Mouse (Mus musculus) hindbrain, embryonic 15.5 days (tissue): Measurements from ENCODE around the gene Pfdn4. TPM values are rescaled to one million over a fixed set of nuclear protein-coding genes. Genes with fewer than 3 reads are reported as not detected.
"Not testable (repeated sequence)": the region's sequence is repeated elsewhere in the genome, so short reads cannot be mapped to it uniquely, and the experiment has no call there.

Experiments used
- ATAC-seq: fragments of 200-750 bp; cut with Nextera tagmentation; 2 replicates; pipeline ENCODE4 v1.8.0; 2017; ENCODE audit warnings: low read depth, moderate number of reproducible peaks, moderate TSS enrichment; ENCODE audit not compliant: low FRiP score
- H3K27ac ChIP-seq: fragments of 300-500 bp; sonication (generic); replicated peaks from 2 replicates; pipeline ENCODE4 v1.5.1; 2015; ENCODE audit warnings: mild to moderate bottlenecking, inconsistent platforms
- H3K27me3 ChIP-seq: fragments of 300-500 bp; sonication (generic); 2 replicates; pipeline ENCODE4 v1.6.1; 2015; ENCODE audit warnings: control low read depth, inconsistent platforms
- H3K36me3 ChIP-seq: fragments of 300-500 bp; sonication (generic); 2 replicates; pipeline ENCODE4 v1.6.1; 2015; ENCODE audit warnings: control low read depth, inconsistent platforms
- H3K4me1 ChIP-seq: fragments of 300-500 bp; sonication (generic); replicated peaks from 2 replicates; pipeline ENCODE4 v1.6.1; 2015; ENCODE audit warnings: control low read depth, inconsistent platforms
- H3K4me2 ChIP-seq: fragments of 300-500 bp; sonication (generic); 2 replicates; pipeline ENCODE4 v1.6.1; 2015; ENCODE audit warnings: moderate library complexity, mild to moderate bottlenecking, inconsistent platforms
- H3K4me3 ChIP-seq: fragments of 300-500 bp; sonication (generic); 2 replicates; pipeline ENCODE4 v1.5.1; 2015; ENCODE audit warnings: mild to moderate bottlenecking, inconsistent platforms
- H3K9ac ChIP-seq: fragments of 300-500 bp; sonication (generic); 2 replicates; pipeline ENCODE4 v1.6.1; 2015; ENCODE audit warnings: inconsistent platforms
- H3K9me3 ChIP-seq: fragments of 300-500 bp; sonication (generic); 2 replicates; pipeline ENCODE4 v1.6.1; 2016; ENCODE audit warnings: control low read depth, inconsistent platforms
- WGBS: fragments of 180-500 bp; shearing (Covaris S2); methylation state at CpG from one replicate; pipeline ENCODE4 v1.1.7; 2015; 5-methylcytosine and 5-hydroxymethylcytosine counted together
- polyA plus RNA-seq: library from polyadenylated mRNA; unstranded; fragments of >200 nt; fragmentation: Nextera tagmentation; extraction: Ambion mirVana; gene quantifications from 2 replicates; pipeline ENCODE4 v1.2.1, GENCODE M21; 2015

Pfdn4 gene
- polyA plus RNA-seq = 113 and 130 TPM in 2 replicates

GRCm38 (mm10) chr2:170496154-170496930 lies at the start of gene Pfdn4:
Gene Pfdn4, plus strand, starts transcription at chr2:170496428.
- no peaks in the 10 kb centered on the region for H3K9me3 ChIP-seq
- no peaks in the 10 kb centered on the region for H3K36me3 ChIP-seq
- no peak for ATAC-seq
- WGBS = 1% methylated on average over 46 of the region's 46 CpGs
- 0 out of 2 replicates have a peak within 1 kb of the TSS, but pooled peaks have one; percentile 2 for H3K9ac ChIP-seq
- peaks cover 57% of the 10 kb centered on the region for H3K27me3 ChIP-seq
- H3K27ac ChIP-seq = no peak within 1 kb of the TSS
- peak within 1 kb of the TSS; percentile 28 for H3K4me3 ChIP-seq
- H3K4me2 ChIP-seq = peak within 1 kb of the TSS; percentile 57
- H3K4me1 ChIP-seq = peaks cover 22% of the 10 kb centered on the region

- H3K27me3 ChIP-seq = no peaks in the 10 kb centered on the region
- H3K9ac ChIP-seq = no peak overlapping the region
- H3K27ac ChIP-seq = no peak overlapping the region
- H3K4me3 ChIP-seq = no peak overlapping the region
- ATAC-seq = no peak
- no peaks in the 10 kb centered on the region for H3K4me1 ChIP-seq
- H3K9me3 ChIP-seq = 0 out of 2 replicates have a peak, but pooled peaks cover 4% of the 10 kb centered on the region
- H3K36me3 ChIP-seq = no peaks in the 10 kb centered on the region
- no peak overlapping the region for H3K4me2 ChIP-seq
- 74% methylated on average over 5 of the region's 5 CpGs for WGBS
Measured at GRCm38 (mm10) chr2:170446843-170447383, 49.3 kb upstream of the Pfdn4 start.

- Histone ChIP-seq H3K4me2 (no peak overlapping the region), H3K27me3 (no peaks in the 10 kb centered on the region), H3K9me3 (0 out of 2 replicates have a peak, but pooled peaks cover 4% of the 10 kb centered on the region), H3K36me3 (no peaks in the 10 kb centered on the region), H3K27ac (no peak overlapping the region), H3K4me1 (no peaks in the 10 kb centered on the region), H3K9ac (no peak overlapping the region), H3K4me3 (no peak overlapping the region)
- no peak for ATAC-seq
- 51% methylated on average over 10 of the region's 10 CpGs for WGBS
Measured at GRCm38 (mm10) chr2:170447651-170448050, 48.6 kb upstream of the Pfdn4 start.

GRCm38 (mm10) chr2:170450933-170451332 lies 45.3 kb upstream of the Pfdn4 start:
- no peaks in the 10 kb centered on the region for H3K27me3 ChIP-seq
- no peaks in the 10 kb centered on the region for H3K4me1 ChIP-seq
- 9% methylated on average over 9 of the region's 9 CpGs for WGBS
- H3K36me3 ChIP-seq = no peaks in the 10 kb centered on the region
- H3K9ac ChIP-seq = no peak overlapping the region
- H3K9me3 ChIP-seq = 0 out of 2 replicates have a peak, but pooled peaks cover 4% of the 10 kb centered on the region
- H3K4me3 ChIP-seq = no peak overlapping the region
- no peak for ATAC-seq
- no peak overlapping the region for H3K27ac ChIP-seq
- H3K4me2 ChIP-seq = no peak overlapping the region

GRCm38 (mm10) chr2:170453809-170454208 lies 42.4 kb upstream of the Pfdn4 start:
- not testable (repeated sequence) for H3K36me3 ChIP-seq, H3K4me1 ChIP-seq, H3K4me2 ChIP-seq, H3K4me3 ChIP-seq, H3K9ac ChIP-seq, H3K27me3 ChIP-seq, H3K27ac ChIP-seq, H3K9me3 ChIP-seq, ATAC-seq
- WGBS = 55% methylated on average over 4 of the region's 4 CpGs

GRCm38 (mm10) chr2:170459183-170459582 lies 37.0 kb upstream of the Pfdn4 start:
- H3K9ac ChIP-seq = no peak overlapping the region
- H3K4me1 ChIP-seq = no peaks in the 10 kb centered on the region
- no peak overlapping the region for H3K4me2 ChIP-seq
- no peak overlapping the region for H3K27ac ChIP-seq
- no peaks in the 10 kb centered on the region for H3K36me3 ChIP-seq
- H3K9me3 ChIP-seq = no peaks in the 10 kb centered on the region
- no peaks in the 10 kb centered on the region for H3K27me3 ChIP-seq
- WGBS = 75% methylated on average over 10 of the region's 10 CpGs
- no peak for ATAC-seq
- no peak overlapping the region for H3K4me3 ChIP-seq

- Histone ChIP-seq H3K4me1 (no peaks in the 10 kb centered on the region), H3K27me3 (no peaks in the 10 kb centered on the region), H3K36me3 (no peaks in the 10 kb centered on the region), H3K9ac (no peak overlapping the region), H3K9me3 (no peaks in the 10 kb centered on the region), H3K4me3 (no peak overlapping the region), H3K4me2 (no peak overlapping the region), H3K27ac (no peak overlapping the region)
- ATAC-seq = no peak
- 25% methylated on average over 9 of the region's 9 CpGs for WGBS
Measured at GRCm38 (mm10) chr2:170459805-170460204, 36.4 kb upstream of the Pfdn4 start.

GRCm38 (mm10) chr2:170461652-170462051 lies 34.6 kb upstream of the Pfdn4 start:
- Histone ChIP-seq H3K27me3 (no peaks in the 10 kb centered on the region), H3K4me1 (no peaks in the 10 kb centered on the region), H3K4me2 (no peak overlapping the region), H3K4me3 (no peak overlapping the region), H3K9ac (no peak overlapping the region), H3K9me3 (no peaks in the 10 kb centered on the region), H3K27ac (no peak overlapping the region), H3K36me3 (no peaks in the 10 kb centered on the region)
- ATAC-seq = no peak
- WGBS = 74% methylated on average over 7 of the region's 7 CpGs

- H3K4me1 ChIP-seq = peaks cover 7% of the 10 kb centered on the region
- H3K4me3 ChIP-seq = no peak overlapping the region
- no peak overlapping the region for H3K4me2 ChIP-seq
- H3K9ac ChIP-seq = no peak overlapping the region
- H3K36me3 ChIP-seq = no peaks in the 10 kb centered on the region
- H3K9me3 ChIP-seq = no peaks in the 10 kb centered on the region
- no peaks in the 10 kb centered on the region for H3K27me3 ChIP-seq
- no peak for ATAC-seq
- WGBS = 35% methylated on average over 4 of the region's 4 CpGs
- no peak overlapping the region for H3K27ac ChIP-seq
Measured at GRCm38 (mm10) chr2:170464817-170465216, 31.4 kb upstream of the Pfdn4 start.

- no peak for ATAC-seq
- no peak overlapping the region for H3K9ac ChIP-seq
- H3K4me3 ChIP-seq = no peak overlapping the region
- H3K27ac ChIP-seq = no peak overlapping the region
- no peaks in the 10 kb centered on the region for H3K27me3 ChIP-seq
- H3K4me1 ChIP-seq = peaks cover 10% of the 10 kb centered on the region
- H3K36me3 ChIP-seq = no peaks in the 10 kb centered on the region
- H3K4me2 ChIP-seq = no peak overlapping the region
- H3K9me3 ChIP-seq = no peaks in the 10 kb centered on the region
Measured at GRCm38 (mm10) chr2:170468009-170468408, 28.2 kb upstream of the Pfdn4 start.

GRCm38 (mm10) chr2:170469616-170470308 lies 26.5 kb upstream of the Pfdn4 start:
- 0 out of 2 replicates have a peak, but pooled peaks have one; percentile 42 for ATAC-seq
- Histone ChIP-seq H3K27ac (no peak overlapping the region), H3K9ac (no peak overlapping the region), H3K4me3 (no peak overlapping the region), H3K36me3 (no peaks in the 10 kb centered on the region), H3K9me3 (no peaks in the 10 kb centered on the region), H3K27me3 (no peaks in the 10 kb centered on the region), H3K4me1 (peaks cover 10% of the 10 kb centered on the region), H3K4me2 (peak overlapping the region; percentile 32)
- WGBS = 8% methylated on average over 10 of the region's 10 CpGs

GRCm38 (mm10) chr2:170470591-170470990 lies 25.6 kb upstream of the Pfdn4 start:
- no peak overlapping the region for H3K4me2 ChIP-seq
- no peak overlapping the region for H3K4me3 ChIP-seq
- H3K27me3 ChIP-seq = no peaks in the 10 kb centered on the region
- no peaks in the 10 kb centered on the region for H3K36me3 ChIP-seq
- peaks cover 10% of the 10 kb centered on the region for H3K4me1 ChIP-seq
- H3K9me3 ChIP-seq = no peaks in the 10 kb centered on the region
- H3K9ac ChIP-seq = no peak overlapping the region
- ATAC-seq = no peak
- H3K27ac ChIP-seq = no peak overlapping the region
- WGBS = 76% methylated on average over 5 of the region's 5 CpGs
